Mouse (Mus musculus): ENCODE data around the gene Grb7.

DNA sequence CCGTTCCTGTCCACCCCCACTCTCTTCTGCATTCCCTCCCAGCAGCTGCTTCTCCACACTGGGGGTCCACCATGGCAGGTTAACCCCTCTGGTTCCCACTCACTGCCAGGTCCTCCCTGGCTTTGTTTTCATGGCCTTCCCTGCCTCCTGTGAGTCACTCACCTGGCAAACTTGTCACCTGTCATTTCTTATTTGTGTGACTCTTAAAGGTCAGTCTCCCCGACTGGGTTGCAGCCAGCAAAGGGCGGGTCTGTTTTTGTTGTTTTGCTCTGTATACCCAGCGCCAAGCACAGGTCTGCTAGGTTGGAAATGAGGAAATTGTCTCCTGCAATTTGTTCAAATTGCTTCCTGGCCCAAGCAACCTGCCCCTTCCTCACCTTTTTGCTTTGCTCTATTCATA is 515 bp upstream of the Grb7 start:
- TF ChIP-seq CTCF (IDR thresholded peaks at IDR 0.05) (no peak), POLR2A (IDR thresholded peaks at IDR 0.05; ENCODE audit: insufficient read depth, low read depth, low read length) (no peak)

Measured in heart, adult 2 months (tissue).